Mouse (Mus musculus) heart, postnatal 0 days (tissue): ENCODE data around the gene 1110004F10Rik. TPM values are rescaled to one million over a fixed set of nuclear protein-coding genes. Genes with fewer than 3 reads are reported as not detected.

Experiments
- ATAC-seq: fragments of 200-750 bp; cut with Nextera tagmentation; 2 replicates; pipeline ENCODE4 v1.8.0; 2017; ENCODE audit warnings: low read depth, moderate number of reproducible peaks, moderate library complexity; ENCODE audit not compliant: insufficient read depth
- DNase-seq: peaks from one replicate; pipeline ENCODE4 v3.0.0-alpha.2; 2016; ENCODE audit warnings: low spot score
- H3K27ac ChIP-seq: fragments of 300-500 bp; sonication (generic); 2 replicates; pipeline ENCODE4 v1.5.1; 2014; ENCODE audit warnings: low read depth, mild to moderate bottlenecking
- H3K27me3 ChIP-seq: fragments of 300-500 bp; sonication (generic); 2 replicates; pipeline ENCODE4 v1.6.1; 2014; ENCODE audit warnings: low read length, mixed read lengths; ENCODE audit not compliant: control insufficient read depth, insufficient read depth
- H3K36me3 ChIP-seq: fragments of 300-500 bp; sonication (generic); replicated peaks from 2 replicates; pipeline ENCODE4 v1.6.1; 2014; ENCODE audit warnings: low read length, mixed read lengths; ENCODE audit not compliant: control insufficient read depth, insufficient read depth
- H3K4me1 ChIP-seq: fragments of 300-500 bp; sonication (generic); 2 replicates; pipeline ENCODE4 v1.6.1; 2014; ENCODE audit warnings: antibody characterized with exemption; ENCODE audit not compliant: control insufficient read depth, insufficient read depth
- H3K4me2 ChIP-seq: fragments of 300-500 bp; sonication (generic); 2 replicates; pipeline ENCODE4 v1.6.1; 2014; ENCODE audit warnings: low read depth, mild to moderate bottlenecking, low read length, moderate library complexity
- H3K4me3 ChIP-seq: fragments of 300-500 bp; sonication (generic); 2 replicates; pipeline ENCODE4 v1.5.1; 2014; ENCODE audit warnings: low read depth, low read length
- H3K9ac ChIP-seq: fragments of 300-500 bp; sonication (generic); replicated peaks from 2 replicates; pipeline ENCODE4 v1.6.1; 2014; ENCODE audit warnings: low read depth, low read length, mixed read lengths
- H3K9me3 ChIP-seq: fragments of 300-500 bp; sonication (generic); replicated peaks from 2 replicates; pipeline ENCODE4 v1.6.1; 2016; ENCODE audit warnings: low read length; ENCODE audit not compliant: control insufficient read depth
- CTCF ChIP-seq: IDR thresholded peaks from 2 replicates; pipeline ENCODE4 v1.5.1; 2016; ENCODE audit warnings: antibody characterized with exemption, control low read depth, low read depth
- EP300 ChIP-seq: IDR thresholded peaks from 2 replicates; pipeline ENCODE4 v1.6.1; 2016; ENCODE audit warnings: antibody characterized with exemption, low read depth
- WGBS: fragments of 180-500 bp; shearing (Covaris S2); extraction: QIAGEN DNeasy Blood & Tissue Kit; methylation state at CpG from one replicate; pipeline ENCODE4 v1.1.7; 2014; 5-methylcytosine and 5-hydroxymethylcytosine counted together
- polyA plus RNA-seq: library from polyadenylated mRNA; unstranded; fragments of >200 nt; fragmentation: Nextera tagmentation; extraction: Ambion mirVana; gene quantifications from 2 replicates; pipeline ENCODE4 v1.2.1, GENCODE M21; 2015
- total RNA-seq: library from RNA; depleted of rRNA; stranded (reverse); fragments of >200 nt; gene quantifications from 2 replicates; pipeline ENCODE4 v1.2.3, GENCODE M21; 2014; ENCODE audit warnings: low replicate concordance

Gene 1110004F10Rik
- total and polyA plus RNA-seq, 2 experiments from 2014 or later = 66.5 to 152 TPM

DNA sequence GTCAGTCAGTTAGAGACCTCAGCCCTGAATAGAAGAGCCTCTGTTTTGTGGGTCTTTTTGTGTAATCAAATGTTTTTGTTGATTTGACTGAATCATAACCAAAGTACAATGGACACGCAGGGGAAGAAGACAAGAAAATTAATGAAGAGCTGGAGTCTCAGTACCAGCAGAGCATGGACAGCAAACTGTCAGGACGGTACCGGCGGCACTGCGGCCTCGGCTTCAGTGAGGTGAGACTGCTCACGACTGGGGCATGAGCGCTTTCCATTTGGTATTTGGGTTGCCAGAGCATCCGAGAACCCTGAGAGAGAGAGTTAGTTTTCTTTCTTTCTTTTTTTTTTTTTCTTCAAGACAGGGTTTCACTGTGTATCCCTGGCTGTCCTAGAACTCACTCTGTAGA is 63.9 kb downstream of the 1110004F10Rik start:
- Histone ChIP-seq H3K36me3 (peaks cover 43% of the 10 kb centered on the region), H3K9ac (no peak overlapping the region), H3K4me3 (no peak overlapping the region), H3K9me3 (no peaks in the 10 kb centered on the region), H3K27ac (no peak overlapping the region), H3K27me3 (no peaks in the 10 kb centered on the region), H3K4me2 (no peak overlapping the region), H3K4me1 (peaks cover 8% of the 10 kb centered on the region; the same call in 1 of the 2 replicates)
- no peak for DNase-seq
- WGBS = 94% methylated on average over 9 of the region's 9 CpGs
- no peak for ATAC-seq
- TF ChIP-seq EP300 (no peak), CTCF (no peak)

GRCm38 (mm10) chr7:116110661-116111060 is 71.5 kb downstream of the 1110004F10Rik start:
- no peak for ATAC-seq
- TF ChIP-seq CTCF = no peak
- Histone ChIP-seq H3K4me1 (no peaks in the 10 kb centered on the region), H3K9ac (no peak overlapping the region), H3K4me3 (no peak overlapping the region), H3K27ac (no peak overlapping the region), H3K4me2 (no peak overlapping the region), H3K36me3 (peaks cover 18% of the 10 kb centered on the region), H3K27me3 (no peaks in the 10 kb centered on the region), H3K9me3 (no peaks in the 10 kb centered on the region)
- WGBS = 75% methylated on average over 3 of the region's 3 CpGs
- no peak for DNase-seq

DNA sequence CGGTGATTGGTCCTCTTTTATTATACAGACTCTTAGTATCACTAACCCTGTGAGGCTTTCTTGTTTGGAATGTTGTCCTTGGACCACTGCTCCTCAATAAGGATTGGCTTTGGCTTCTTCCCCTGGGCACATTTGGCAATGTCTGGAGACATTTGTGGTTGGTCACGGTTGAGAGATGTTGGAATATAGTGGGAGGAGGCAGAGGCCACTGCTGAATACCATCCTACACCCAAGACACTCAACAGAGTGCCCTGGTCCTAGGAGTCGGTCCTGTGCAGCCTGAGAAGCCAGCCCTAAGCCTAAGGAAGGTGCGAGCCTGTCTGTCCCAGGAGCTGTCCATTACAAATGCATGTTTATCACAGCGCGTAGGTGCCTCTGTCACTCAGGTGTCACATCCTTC is 72.3 kb downstream of the 1110004F10Rik start:
- Histone ChIP-seq H3K27me3 (no peaks in the 10 kb centered on the region), H3K4me1 (no peaks in the 10 kb centered on the region), H3K9ac (no peak overlapping the region), H3K4me3 (no peak overlapping the region), H3K27ac (no peak overlapping the region), H3K36me3 (peaks cover 9% of the 10 kb centered on the region), H3K4me2 (no peak overlapping the region), H3K9me3 (no peaks in the 10 kb centered on the region)
- DNase-seq (no peak), ATAC-seq (no peak)
- TF ChIP-seq CTCF (no peak), EP300 (no peak)
- WGBS = 76% methylated on average over 6 of the region's 6 CpGs

DNA sequence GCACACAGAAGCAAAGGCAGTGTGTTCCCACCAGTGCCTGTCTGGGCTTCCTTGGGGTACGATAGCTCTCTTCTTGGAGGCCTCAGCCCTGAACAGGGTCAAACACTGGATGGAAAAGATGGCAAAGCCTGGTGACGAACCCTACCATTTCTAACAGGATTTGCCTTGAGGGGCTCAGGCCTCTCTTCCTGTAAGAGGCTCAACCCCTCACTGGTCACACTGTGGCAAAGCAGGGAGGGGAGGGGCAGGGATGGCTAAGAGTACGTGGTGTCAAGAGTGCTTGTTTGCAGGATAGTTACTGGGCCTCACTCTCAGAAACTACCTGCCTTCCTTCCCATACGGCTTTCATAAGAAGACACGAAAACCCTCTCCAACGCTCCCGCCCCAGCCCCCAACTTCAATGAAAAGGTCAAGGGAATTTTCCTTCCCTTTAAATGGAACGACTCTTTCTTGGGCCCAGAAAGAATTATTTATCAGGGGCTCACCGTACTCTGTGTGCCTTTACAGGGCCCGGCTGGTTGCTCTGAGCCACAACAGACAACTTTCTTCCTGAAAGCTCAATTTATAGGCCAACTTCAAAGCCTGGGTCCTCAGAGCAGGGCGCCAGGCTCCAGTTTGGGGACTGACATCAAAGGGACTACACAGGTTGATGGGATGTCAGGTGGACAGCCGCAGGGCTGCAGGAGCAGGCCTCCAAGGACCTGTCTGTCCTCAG is 76.2 kb downstream of the 1110004F10Rik start:
- no peak for ATAC-seq
- TF ChIP-seq EP300 = no peak
- TF ChIP-seq CTCF = no peak

DNA sequence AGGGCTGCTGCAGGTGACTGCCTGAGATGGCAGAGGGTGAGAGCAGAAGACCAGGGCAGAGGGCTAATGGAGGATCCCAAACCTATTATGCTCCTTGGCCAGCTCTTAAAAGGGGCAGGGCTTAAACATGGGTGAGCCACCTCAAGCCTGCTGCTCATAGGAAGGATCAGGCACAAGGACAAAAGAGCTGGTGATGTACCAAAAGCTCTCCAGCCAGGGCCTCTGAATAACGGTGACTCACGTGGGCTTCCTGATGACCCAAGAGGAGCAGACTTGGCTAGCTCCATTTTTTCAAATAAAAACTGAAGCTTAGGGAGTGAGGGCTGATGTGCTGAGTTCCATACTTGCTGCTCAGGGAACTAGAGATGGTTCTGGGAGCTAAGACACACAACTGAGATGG is 76.8 kb downstream of the 1110004F10Rik start:
- no peak overlapping the region for H3K9ac ChIP-seq
- H3K9me3 ChIP-seq = no peaks in the 10 kb centered on the region
- ATAC-seq (no peak), DNase-seq (no peak)
- no peak overlapping the region for H3K27ac ChIP-seq
- no peaks in the 10 kb centered on the region for H3K27me3 ChIP-seq
- no peaks in the 10 kb centered on the region for H3K36me3 ChIP-seq
- no peak overlapping the region for H3K4me3 ChIP-seq
- no peak for TF ChIP-seq CTCF
- no peak for TF ChIP-seq EP300
- H3K4me1 ChIP-seq = no peaks in the 10 kb centered on the region
- 72% methylated on average over 2 of the region's 2 CpGs for WGBS
- no peak overlapping the region for H3K4me2 ChIP-seq

More for the DNA sequence above, 76.2 kb downstream of the 1110004F10Rik start:
- H3K9ac ChIP-seq = no peak overlapping the region
- H3K36me3 ChIP-seq = no peaks in the 10 kb centered on the region
- no peaks in the 10 kb centered on the region for H3K4me1 ChIP-seq
- no peak for DNase-seq
- H3K4me3 ChIP-seq = no peak overlapping the region
- H3K27me3 ChIP-seq = no peaks in the 10 kb centered on the region
- H3K4me2 ChIP-seq = no peak overlapping the region
- H3K27ac ChIP-seq = no peak overlapping the region
- 77% methylated on average over 12 of the region's 12 CpGs for WGBS
- no peaks in the 10 kb centered on the region for H3K9me3 ChIP-seq

GRCm38 (mm10) chr7:116119306-116119857 is 80.2 kb downstream of the 1110004F10Rik start:
- DNase-seq (no peak), ATAC-seq (no peak)
- Histone ChIP-seq H3K27ac (no peak overlapping the region), H3K4me3 (no peak overlapping the region), H3K4me1 (no peaks in the 10 kb centered on the region), H3K27me3 (no peaks in the 10 kb centered on the region), H3K36me3 (peaks cover 6% of the 10 kb centered on the region; the same call in 1 of the 2 replicates), H3K4me2 (no peak overlapping the region), H3K9me3 (no peaks in the 10 kb centered on the region), H3K9ac (no peak overlapping the region)
- TF ChIP-seq CTCF (no peak), EP300 (no peak)
- WGBS = 65% methylated on average over 1 of the region's 1 CpGs
